Mouse (Mus musculus) embryonic fibroblast, embryonic 13.5 days (primary cell): ENCODE data around the gene Tspan9.

Source experiments
- CTCF ChIP-seq: IDR thresholded peaks from 2 replicates; pipeline ENCODE4 v1.5.1; 2011; ENCODE audit warnings: mild to moderate bottlenecking, control low read depth, low read length, moderate library complexity, borderline replicate concordance; ENCODE audit not compliant: insufficient read depth
- POLR2A ChIP-seq: IDR thresholded peaks from 2 replicates; pipeline ENCODE4 v1.6.1; 2011; ENCODE audit warnings: low read depth, mild to moderate bottlenecking, control low read depth, low read length, moderate library complexity

GRCm38 (mm10) chr6:128015304-128015703, 128.1 kb downstream of the Tspan9 start:
- TF ChIP-seq CTCF (no peak), POLR2A (no peak)
